Comparison of ENCODE assay signal across 10 mouse cellular contexts in genomic region chr17:27435799-27436198, GRCm38 (mm10).
A peak's percentile ranks its signal among the peaks of the same experiment; 100 is the strongest.
DNase-seq lines count a peak whose midpoint lies in the region; ATAC-seq and TF ChIP-seq lines count a peak whose summit lies in the region.
"Had no signal": no experiment of that assay in that cellular context is flagged by ENCODE, and none has a peak within 500 bp of the region (broad histone marks: within the 10 kb centered on the region; RNA-seq: fewer than 3 reads in every experiment).

No protein-coding gene starts in this region.

- peaks cover 51% of the 10 kb centered on the region for H3K4me1 ChIP-seq in embryonic facial prominence, embryonic 10.5 days
- H3K4me1 ChIP-seq in forebrain, postnatal 0 days (ENCODE audit: insufficient read depth) = no peaks in the 10 kb centered on the region

- no peak overlapping the region for H3K4me3 ChIP-seq in embryonic facial prominence, embryonic 10.5 days
- no peak overlapping the region for H3K4me3 ChIP-seq in forebrain, postnatal 0 days (ENCODE audit: low read depth, low read length)
- H3K4me3 ChIP-seq: left cerebral cortex, adult 2 months had no signal

- H3K9me3 ChIP-seq in embryonic facial prominence, embryonic 10.5 days = no peaks in the 10 kb centered on the region
- no peaks in the 10 kb centered on the region for H3K9me3 ChIP-seq in forebrain, postnatal 0 days (ENCODE audit: low read length)

- no peak overlapping the region for H3K9ac ChIP-seq in forebrain, postnatal 0 days

- 20% methylated on average over 13 of the region's 13 CpGs for WGBS in embryonic facial prominence, embryonic 10.5 days
- WGBS in forebrain, postnatal 0 days = 4% methylated on average over 13 of the region's 13 CpGs

- no peaks in the 10 kb centered on the region for H3K36me3 ChIP-seq in embryonic facial prominence, embryonic 10.5 days (replicated peaks)
- no peaks in the 10 kb centered on the region for H3K36me3 ChIP-seq in forebrain, postnatal 0 days (ENCODE audit: insufficient read depth)

- peaks cover 13% of the 10 kb centered on the region for H3K27me3 ChIP-seq in embryonic facial prominence, embryonic 10.5 days (replicated peaks; ENCODE audit: low read depth, poor library complexity, severe bottlenecking)
- H3K27me3 ChIP-seq in forebrain, postnatal 0 days (ENCODE audit: insufficient read depth, low read length) = no peaks in the 10 kb centered on the region

- TF ChIP-seq CTCF in forebrain, postnatal 0 days (IDR thresholded peaks at IDR 0.05; ENCODE audit: low read depth) = no peak

- DNase-seq in kidney, postnatal 4 days = peak; percentile 52 to 68
- no peak for DNase-seq in kidney, postnatal 10 days
- DNase-seq in embryonic facial prominence, embryonic 10.5 days (ENCODE audit: low spot score) = peak; percentile 27
- peak; percentile 29 for DNase-seq in forebrain, postnatal 0 days
- DNase-seq in retina, embryonic 14.5 days (ENCODE audit: low spot score) = peak; percentile 42
- no peak for DNase-seq in heart, adult 18-20 months
- DNase-seq in spleen, postnatal 14 days (ENCODE audit: low spot score in 2 of 2) = no peak
- DNase-seq: kidney, adult 2 months; lung, postnatal 14 days had no signal

- no peak overlapping the region for H3K4me2 ChIP-seq in forebrain, postnatal 0 days (ENCODE audit: low read depth)

- peak; percentile 16; the same call in 1 of the 2 replicates for ATAC-seq in forebrain, postnatal 0 days

- H3K27ac ChIP-seq in embryonic facial prominence, embryonic 10.5 days (replicated peaks) = no peak overlapping the region
- H3K27ac ChIP-seq in forebrain, postnatal 0 days (ENCODE audit: low read depth, low read length) = no peak overlapping the region
- H3K27ac ChIP-seq: left cerebral cortex, adult 2 months had no signal

Comparison
In these comparisons a context has a peak if more than half of its experiments do, and no peak if none do; other contexts are left out.
1. DNase-seq: peak in kidney, postnatal 4 days (2 of 2), embryonic facial prominence, embryonic 10.5 days (single experiment), forebrain, postnatal 0 days (single experiment) and retina, embryonic 14.5 days (single experiment); none in kidney, postnatal 10 days (single experiment), heart, adult 18-20 months (0 of 2) and spleen, postnatal 14 days (0 of 2).